Mouse (Mus musculus): ENCODE data around the gene Peli2. TPM values are rescaled to one million over a fixed set of nuclear protein-coding genes. Genes with fewer than 3 reads are reported as not detected.

The Peli2 gene
- total and polyA plus RNA-seq, 3 experiments = not detected

DNA sequence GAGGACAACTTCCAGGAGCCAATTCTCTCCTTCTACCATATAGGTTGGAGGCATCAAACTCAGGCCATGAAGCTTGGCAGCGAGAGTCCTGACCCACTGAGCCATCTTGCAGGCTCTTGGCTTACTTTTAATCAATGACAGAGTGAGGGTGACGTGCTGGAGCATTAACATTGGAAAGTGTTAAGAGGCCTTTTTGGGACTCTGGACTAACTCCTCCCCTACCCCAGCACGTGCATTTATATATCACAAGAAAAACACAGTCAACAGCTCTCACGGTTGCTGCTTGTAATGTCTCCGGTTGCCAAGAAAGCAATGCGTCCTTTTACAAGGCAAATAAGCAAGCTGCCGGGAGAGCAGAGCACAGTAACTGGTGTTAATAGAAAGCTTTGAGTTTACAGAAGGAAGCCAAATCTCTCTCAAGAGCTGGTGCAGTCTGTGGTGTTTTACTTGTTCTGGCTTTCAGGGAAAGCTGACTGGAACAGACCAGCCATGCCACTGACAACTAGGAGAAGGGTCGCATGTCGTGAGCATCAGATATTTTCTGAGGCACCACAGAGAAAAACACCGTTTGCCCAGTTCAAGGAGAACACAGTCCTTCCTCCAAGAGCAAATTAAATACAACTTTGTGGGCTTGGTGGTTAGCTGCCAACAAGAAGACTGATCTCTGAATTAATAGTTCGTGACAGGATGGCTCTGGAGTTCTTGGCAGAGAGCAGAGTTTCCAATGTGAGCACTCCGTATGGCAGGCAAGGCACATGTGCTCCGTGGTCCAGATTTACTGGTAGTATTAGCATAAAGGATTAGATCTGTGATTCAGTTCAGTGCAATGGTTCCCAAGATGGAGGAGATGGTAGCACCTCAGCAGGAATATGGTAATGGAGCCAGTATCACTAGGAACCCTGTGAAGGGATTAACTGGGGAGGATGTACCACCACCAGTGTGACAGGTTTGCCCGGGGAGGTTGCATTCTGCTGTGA lies 36.5 kb upstream of the Peli2 start:
- Histone ChIP-seq H3K79me2 (replicated peaks; ENCODE audit: control insufficient read depth, extremely low read depth, insufficient read depth, poor library complexity, severe bottlenecking) (no peaks in the 10 kb centered on the region), H3K9me3 (replicated peaks; ENCODE audit: low read length) (no peaks in the 10 kb centered on the region), H3K27ac (ENCODE audit: insufficient read depth, low read depth) (no peak overlapping the region), H3K9ac (ENCODE audit: insufficient read depth, low read depth) (no peak overlapping the region), H3K36me3 (replicated peaks in 1 of 2; ENCODE audit: control insufficient read depth in 1 of 2, insufficient read depth in 1 of 2, low read length in 1 of 2) (no peaks in the 10 kb centered on the region), H3K4me1 (ENCODE audit: control insufficient read depth in 1 of 2, insufficient read depth in 2 of 2) (peaks cover 3 to 12% of the 10 kb centered on the region in 2 experiments; a peak in 3 of 4 replicates), H3K27me3 (replicated peaks) (no peaks in the 10 kb centered on the region), H3K4me2 (ENCODE audit: insufficient read depth, low read depth, poor library complexity, severe bottlenecking) (no peak overlapping the region), H3K4me3 (replicated peaks in 1 of 3; ENCODE audit: low read depth in 2 of 3, low read length in 2 of 3, poor library complexity in 1 of 3) (no peak overlapping the region)
- DNase-seq (ENCODE audit: extremely low read depth) = no peak
- TF ChIP-seq RCOR1 (conservative IDR thresholded peaks at IDR 0.05; ENCODE audit: low read depth, low read length) (no peak), IRF4 (IDR thresholded peaks at IDR 0.05; ENCODE audit: low read depth, low read length) (no peak), MXI1 (IDR thresholded peaks at IDR 0.05; ENCODE audit: low read depth, low read length) (no peak), ETS1 (conservative IDR thresholded peaks at IDR 0.05; ENCODE audit: low read depth, low read length) (no peak), MAX (IDR thresholded peaks at IDR 0.05; ENCODE audit: low read length) (no peak), MEF2A (IDR thresholded peaks at IDR 0.05; ENCODE audit: borderline replicate concordance, low read depth, low read length) (no peak), GABPA (IDR thresholded peaks at IDR 0.05; ENCODE audit: insufficient replicate concordance, low read depth, low read length) (no peak), ZNF384 (IDR thresholded peaks at IDR 0.05; ENCODE audit: low read depth, low read length) (no peak), MYC (IDR thresholded peaks at IDR 0.05; ENCODE audit: low read depth, low read length) (no peak), CTCF (conservative IDR thresholded peaks at IDR 0.05 in 1 of 2, IDR thresholded peaks at IDR 0.05 in 1 of 2; ENCODE audit: low read depth in 2 of 2, low read length in 2 of 2) (no peak), BHLHE40 (IDR thresholded peaks at IDR 0.05; ENCODE audit: low read depth, low read length) (no peak), CHD2 (IDR thresholded peaks at IDR 0.05; ENCODE audit: low read length) (no peak), ZMIZ1 (IDR thresholded peaks at IDR 0.05; ENCODE audit: low read depth, low read length) (no peak), SMC3 (IDR thresholded peaks at IDR 0.05; ENCODE audit: low read depth, low read length) (no peak), KAT2A (IDR thresholded peaks at IDR 0.05; ENCODE audit: insufficient replicate concordance, low read length) (no peak), TCF12 (IDR thresholded peaks at IDR 0.05; ENCODE audit: low read depth, low read length) (no peak), POLR2AphosphoS2 (IDR thresholded peaks at IDR 0.05; ENCODE audit: low read depth, low read length) (no peak), ELF1 (IDR thresholded peaks at IDR 0.05; ENCODE audit: low read depth, low read length) (no peak)
- in situ Hi-C loops (cut with MboI; ENCODE audit: low pct_ligation_motif_present, low pct_unique_long_range_greater_than_20kb, low sequenced_read_pairs) (no loop called here), dilution Hi-C loops (cut with MboI; ENCODE audit: extremely low pct_ligation_motif_present, extremely low pct_unique_long_range_greater_than_20kb, low sequenced_read_pairs) (no loop called here)

DNA sequence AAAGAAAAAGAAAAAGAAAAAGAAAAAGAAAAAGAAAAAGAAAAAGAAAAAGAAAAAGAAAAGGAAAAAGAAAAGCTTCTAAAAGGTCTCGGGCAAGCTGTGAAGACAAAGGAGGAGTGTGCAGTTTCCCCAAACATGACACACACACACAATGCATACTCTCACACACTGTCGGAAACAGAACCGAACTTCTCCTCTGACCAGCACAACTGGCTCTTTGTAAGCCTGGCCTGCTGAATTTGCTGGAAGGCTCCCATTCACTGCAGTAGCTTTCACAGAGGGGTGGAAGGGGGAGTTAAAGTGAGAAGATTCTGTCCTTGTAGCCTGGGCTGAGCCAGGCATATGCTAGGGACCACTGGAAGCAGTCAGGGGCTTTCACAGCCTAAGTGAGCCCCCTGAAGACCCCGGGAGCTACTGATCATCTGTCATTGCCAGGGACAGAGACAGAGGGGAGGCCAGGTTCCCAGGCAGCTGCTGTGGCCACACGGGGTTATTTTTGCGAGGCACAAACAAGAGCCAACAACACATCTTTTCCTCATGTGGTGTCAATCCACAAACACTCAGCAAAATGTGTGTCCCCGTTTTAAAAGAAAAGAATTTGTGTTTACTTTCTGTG lies 33.8 kb upstream of the Peli2 start:
- H3K9me3 ChIP-seq (replicated peaks; ENCODE audit: low read length) = no peaks in the 10 kb centered on the region
- H3K36me3 ChIP-seq (replicated peaks in 1 of 2; ENCODE audit: control insufficient read depth in 1 of 2, insufficient read depth in 1 of 2, low read length in 1 of 2) = no peaks in the 10 kb centered on the region
- H3K79me2 ChIP-seq (replicated peaks; ENCODE audit: control insufficient read depth, extremely low read depth, insufficient read depth, poor library complexity, severe bottlenecking) = no peaks in the 10 kb centered on the region
- no peak overlapping the region for H3K4me2 ChIP-seq (ENCODE audit: insufficient read depth, low read depth, poor library complexity, severe bottlenecking)
- no peak for DNase-seq (ENCODE audit: extremely low read depth)
- H3K27ac ChIP-seq (ENCODE audit: insufficient read depth, low read depth) = no peak overlapping the region
- H3K9ac ChIP-seq (ENCODE audit: insufficient read depth, low read depth) = no peak overlapping the region
- TF ChIP-seq RAD21 (IDR thresholded peaks at IDR 0.05; ENCODE audit: low read depth, low read length) = no peak
- TF ChIP-seq RCOR1 (conservative IDR thresholded peaks at IDR 0.05; ENCODE audit: low read depth, low read length) = no peak
- TF ChIP-seq POLR2AphosphoS2 (IDR thresholded peaks at IDR 0.05; ENCODE audit: low read depth, low read length) = no peak
- TF ChIP-seq ELF1 (IDR thresholded peaks at IDR 0.05; ENCODE audit: low read depth, low read length) = no peak
- no peaks in the 10 kb centered on the region for H3K27me3 ChIP-seq (replicated peaks)
- H3K4me1 ChIP-seq (ENCODE audit: control insufficient read depth in 1 of 2, insufficient read depth in 2 of 2) = peaks cover 3 to 12% of the 10 kb centered on the region in 2 experiments; a peak in 3 of 4 replicates
- H3K4me3 ChIP-seq (replicated peaks in 1 of 3; ENCODE audit: low read depth in 2 of 3, low read length in 2 of 3, poor library complexity in 1 of 3) = no peak overlapping the region
- dilution Hi-C loops (cut with MboI; ENCODE audit: extremely low pct_ligation_motif_present, extremely low pct_unique_long_range_greater_than_20kb, low sequenced_read_pairs) (no loop called here), in situ Hi-C loops (cut with MboI; ENCODE audit: low pct_ligation_motif_present, low pct_unique_long_range_greater_than_20kb, low sequenced_read_pairs) (no loop called here)
